ENCODE assay signal across 8 mouse cellular contexts in genomic region chr10:128211390-128212108, GRCm38 (mm10). TPM values are rescaled to one million over a fixed set of nuclear protein-coding genes. Genes with fewer than 3 reads are reported as not detected.
DNase-seq lines count a peak whose midpoint lies in the region; ATAC-seq lines count a peak whose summit lies in the region.

Gene Spryd4 (minus strand): TSS chr10:128211807.

- WGBS in hindbrain, embryonic 13.5 days: under 1% methylated on average over 30 of the region's 30 CpGs

- H3K4me3 ChIP-seq in hindbrain, embryonic 13.5 days: peak within 1 kb of the TSS; percentile 58

- peaks cover 16% of the 10 kb centered on the region for H3K27me3 ChIP-seq in hindbrain, embryonic 13.5 days

- peaks cover 11% of the 10 kb centered on the region for H3K36me3 ChIP-seq in hindbrain, embryonic 13.5 days

- peak within 1 kb of the TSS; percentile 76 for H3K9ac ChIP-seq in hindbrain, embryonic 13.5 days

- H3K9me3 ChIP-seq in hindbrain, embryonic 13.5 days: no peaks in the 10 kb centered on the region

- peak within 1 kb of the TSS; percentile 79 for H3K4me2 ChIP-seq in hindbrain, embryonic 13.5 days

- peaks cover 14% of the 10 kb centered on the region for H3K4me1 ChIP-seq in hindbrain, embryonic 13.5 days (replicated peaks)

- ATAC-seq in hindbrain, embryonic 13.5 days (ENCODE audit: low FRiP score): peak; percentile 94

- H3K27ac ChIP-seq in hindbrain, embryonic 13.5 days: peak within 1 kb of the TSS; percentile 49; the same call in 1 of the 2 replicates

- peak; percentile 96 for DNase-seq in NIH3T3 (ENCODE audit: low read depth)
- DNase-seq in cerebellum, postnatal 10 days: peak; percentile 98
- peak; percentile 79 to 90 for DNase-seq in frontal cortex, postnatal 14 days (ENCODE audit: low spot score in 2 of 2)
- peak; percentile 73 to 80 for DNase-seq in layer of hippocampus, postnatal 25 days (ENCODE audit: extremely low spot score in 1 of 2, low spot score in 1 of 2)
- peak; percentile 91 for DNase-seq in lung, postnatal 25 days (ENCODE audit: low spot score)
- peak; percentile 94 for DNase-seq in retina, postnatal 1 day
- peak; percentile 80 to 87 for DNase-seq in urinary bladder, adult 18-20 months (ENCODE audit: low spot score in 2 of 2)

RNA-seq across cellular contexts. Expression of gene Spryd4, which starts in this region (rescaled TPM):
- polyA plus RNA-seq in hindbrain, embryonic 13.5 days (2015; fragmentation: Nextera tagmentation; extraction: Ambion mirVana): 19.6 and 21.7 TPM in 2 replicates
- 10 to 100 TPM in 1 of 2 experiments, 1 to 10 TPM in 1; 8.5 to 10.6 TPM for total RNA-seq in layer of hippocampus, postnatal 25 days (2021)

Comparison
In these comparisons a context has a peak if more than half of its experiments do, and no peak if none do; other contexts are left out.
1. Peak in every context shown above with its lines: DNase-seq, ATAC-seq, H3K4me3 ChIP-seq and H3K27ac ChIP-seq.